Mouse (Mus musculus) MEL (cell line): ENCODE measurements around the gene Hoxb4. TPM values are rescaled to one million over a fixed set of nuclear protein-coding genes. Genes with fewer than 3 reads are reported as not detected.

Source experiments
- DNase-seq: peaks from one replicate; pipeline ENCODE4 v3.0.0; 2011; ENCODE audit warnings: low read depth, low spot score
- H3K27ac ChIP-seq: 2 replicates; pipeline ENCODE4 v1.5.1; 2012; ENCODE audit warnings: low read depth, mild to moderate bottlenecking, control low read depth, low read length, moderate library complexity; ENCODE audit not compliant: control insufficient read depth
- H3K27me3 ChIP-seq, 2 experiments: fragments of 150-350 bp in 1 of 2; sonication (generic) in 1 of 2; 2 replicates each; pipeline ENCODE4 v1.6.1; 2012; ENCODE audit warnings: low read length in 2 of 2, mild to moderate bottlenecking in 2 of 2, improper control_type of control experiment in 1 of 2, moderate library complexity in 1 of 2; ENCODE audit not compliant: insufficient read depth in 2 of 2, control insufficient read depth in 1 of 2
- H3K36me3 ChIP-seq, 2 experiments: 2 replicates each; pipeline ENCODE4 v1.6.1; 2012 to 2014; ENCODE audit warnings: low read length in 2 of 2, improper control_type of control experiment in 1 of 2, inconsistent platforms in 1 of 2, mild to moderate bottlenecking in 1 of 2; ENCODE audit not compliant: insufficient read depth in 2 of 2, control insufficient read depth in 1 of 2
- H3K4me1 ChIP-seq, 2 experiments: fragments of 150-350 bp in 1 of 2; sonication (generic) in 1 of 2; 2 replicates each; pipeline ENCODE4 v1.6.1; 2012; ENCODE audit warnings: low read length in 2 of 2, improper control_type of control experiment in 1 of 2, mild to moderate bottlenecking in 1 of 2; ENCODE audit not compliant: insufficient read depth in 2 of 2, control insufficient read depth in 1 of 2
- H3K4me3 ChIP-seq, 2 experiments: fragments of 150-350 bp in 1 of 2; sonication (generic) in 1 of 2; 2 replicates each; pipeline ENCODE4 v1.5.1; 2012; ENCODE audit warnings: low read depth in 2 of 2, low read length in 2 of 2, mild to moderate bottlenecking in 2 of 2, moderate library complexity in 2 of 2, control low read depth in 1 of 2, improper control_type of control experiment in 1 of 2; ENCODE audit not compliant: control insufficient read depth in 1 of 2, insufficient read depth in 1 of 2
- H3K79me2 ChIP-seq: 2 replicates; pipeline ENCODE4 v1.6.1; 2012; ENCODE audit warnings: mild to moderate bottlenecking, low read length, moderate library complexity; ENCODE audit not compliant: control insufficient read depth, poor library complexity, insufficient read depth
- H3K9ac ChIP-seq: 2 replicates; pipeline ENCODE4 v1.6.1; 2012; ENCODE audit warnings: low read depth, mild to moderate bottlenecking, control low read depth, low read length, moderate library complexity; ENCODE audit not compliant: control insufficient read depth, poor library complexity, severe bottlenecking
- H3K9me3 ChIP-seq: fragments of 150-350 bp; sonication (generic); replicated peaks from 2 replicates; pipeline ENCODE4 v1.6.1; 2012; ENCODE audit warnings: mild to moderate bottlenecking, low read length, improper control_type of control experiment, moderate library complexity; ENCODE audit not compliant: insufficient read depth
- BHLHE40 ChIP-seq: IDR thresholded peaks from 2 replicates; pipeline ENCODE4 v1.6.1; 2012; ENCODE audit warnings: low read depth, mild to moderate bottlenecking, inconsistent platforms, low read length, improper control_type of control experiment, borderline replicate concordance
- CHD1 ChIP-seq: IDR thresholded peaks from 2 replicates; pipeline ENCODE4 v1.6.1; 2012; ENCODE audit warnings: low read depth, mild to moderate bottlenecking, inconsistent platforms, low read length, improper control_type of control experiment
- CTCF ChIP-seq, 3 experiments: IDR thresholded peaks in 2 of 3; conservative IDR thresholded peaks in 1 of 3; 2 replicates each; pipeline ENCODE4 v1.5.1; 2011 to 2012; ENCODE audit warnings: low read length in 3 of 3, low read depth in 2 of 3, mild to moderate bottlenecking in 2 of 3, improper control_type of control experiment in 1 of 3, inconsistent platforms in 1 of 3, mixed read lengths in 1 of 3, moderate library complexity in 1 of 3; ENCODE audit not compliant: control insufficient read depth in 1 of 3, insufficient read depth in 1 of 3, poor library complexity in 1 of 3, severe bottlenecking in 1 of 3
- E2F4 ChIP-seq: IDR thresholded peaks from 2 replicates; pipeline ENCODE4 v1.6.1; 2011; ENCODE audit warnings: low read depth, low read length, improper control_type of control experiment, borderline replicate concordance
- ELF1 ChIP-seq: IDR thresholded peaks from 2 replicates; pipeline ENCODE4 v1.6.1; 2014; ENCODE audit warnings: low read depth, mild to moderate bottlenecking, inconsistent platforms, low read length, improper control_type of control experiment, moderate library complexity
- GATA1 ChIP-seq: IDR thresholded peaks from 2 replicates; pipeline ENCODE4 v1.6.1; 2011; ENCODE audit warnings: low read depth, low read length, improper control_type of control experiment
- HCFC1 ChIP-seq: IDR thresholded peaks from 2 replicates; pipeline ENCODE4 v1.6.1; 2012; ENCODE audit warnings: low read depth, mild to moderate bottlenecking, inconsistent platforms, low read length, improper control_type of control experiment, moderate library complexity
- MAFK ChIP-seq: IDR thresholded peaks from 2 replicates; pipeline ENCODE4 v1.6.1; 2011; ENCODE audit warnings: low read depth, mild to moderate bottlenecking, low read length, improper control_type of control experiment, borderline replicate concordance
- MAZ ChIP-seq: IDR thresholded peaks from 2 replicates; pipeline ENCODE4 v1.6.1; 2012; ENCODE audit warnings: low read depth, mild to moderate bottlenecking, inconsistent platforms, low read length, improper control_type of control experiment
- MXI1 ChIP-seq: IDR thresholded peaks from 2 replicates; pipeline ENCODE4 v1.6.1; 2011; ENCODE audit warnings: mild to moderate bottlenecking, low read depth, low read length, improper control_type of control experiment
- MYC ChIP-seq: IDR thresholded peaks from 2 replicates; pipeline ENCODE4 v1.6.1; 2011; ENCODE audit warnings: low read depth, mild to moderate bottlenecking, low read length, improper control_type of control experiment, moderate library complexity
- NELFE ChIP-seq: IDR thresholded peaks from 2 replicates; pipeline ENCODE4 v1.6.1; 2011; ENCODE audit warnings: low read depth, low read length, improper control_type of control experiment
- POLR2A ChIP-seq, 2 experiments: IDR thresholded peaks; 2 replicates each; pipeline ENCODE4 v1.6.1; 2011 to 2012; ENCODE audit warnings: low read length in 2 of 2, mild to moderate bottlenecking in 2 of 2, control low read depth in 1 of 2, improper control_type of control experiment in 1 of 2, low read depth in 1 of 2, moderate library complexity in 1 of 2; ENCODE audit not compliant: control insufficient read depth in 1 of 2, insufficient read depth in 1 of 2, poor library complexity in 1 of 2
- RAD21 ChIP-seq: IDR thresholded peaks from 2 replicates; pipeline ENCODE4 v1.6.1; 2011; ENCODE audit warnings: mild to moderate bottlenecking, low read depth, low read length, improper control_type of control experiment
- SIN3A ChIP-seq: IDR thresholded peaks from 2 replicates; pipeline ENCODE4 v1.6.1; 2012; ENCODE audit warnings: low read length, improper control_type of control experiment, inconsistent platforms
- TBP ChIP-seq: IDR thresholded peaks from 2 replicates; pipeline ENCODE4 v1.8.0; 2011; ENCODE audit warnings: low read depth, low read length, improper control_type of control experiment
- ZKSCAN1 ChIP-seq: IDR thresholded peaks from 2 replicates; pipeline ENCODE4 v1.6.1; 2012; ENCODE audit warnings: low read depth, mild to moderate bottlenecking, inconsistent platforms, low read length, improper control_type of control experiment, moderate library complexity
- ZNF384 ChIP-seq: IDR thresholded peaks from 2 replicates; pipeline ENCODE4 v1.6.1; 2012; ENCODE audit warnings: low read depth, mild to moderate bottlenecking, inconsistent platforms, low read length, improper control_type of control experiment
- polyA plus RNA-seq, 2 experiments: library from polyadenylated mRNA; stranded (reverse) in 1 of 2; unstranded in 1 of 2; fragments of >175 nt in 1 of 2; fragments of >200 nt in 1 of 2; gene quantifications; 2 replicates each; pipeline versions ENCODE4 v1.2.1 to v1.2.4; 2012; ENCODE audit warnings: low replicate concordance in 2 of 2, low read depth in 1 of 2; ENCODE audit not compliant: insufficient read length in 2 of 2, insufficient read depth in 1 of 2, missing spikeins in 1 of 2
- total RNA-seq: library from RNA; depleted of rRNA; stranded (reverse); fragments of 300-350 nt; gene quantifications from 2 replicates; pipeline ENCODE4 v1.2.3, GENCODE M21; 2012

Gene Hoxb4
- total and polyA plus RNA-seq, 3 experiments: not detected

GRCm38 (mm10) chr11:96325747-96326212 is 7.7 kb downstream of the Hoxb4 start:
- H3K9me3 ChIP-seq: no peaks in the 10 kb centered on the region
- H3K36me3 ChIP-seq: no peaks in the 10 kb centered on the region
- no peaks in the 10 kb centered on the region for H3K4me1 ChIP-seq
- no peak overlapping the region for H3K9ac ChIP-seq
- DNase-seq: no peak
- peaks cover 7 to 9% of the 10 kb centered on the region in 2 experiments for H3K27me3 ChIP-seq
- no peak overlapping the region for H3K27ac ChIP-seq
- no peak for TF ChIP-seq MXI1
- H3K79me2 ChIP-seq: no peaks in the 10 kb centered on the region
- no peak overlapping the region for H3K4me3 ChIP-seq

- no peaks in the 10 kb centered on the region for H3K36me3 ChIP-seq
- H3K9ac ChIP-seq: no peak overlapping the region
- DNase-seq: no peak
- H3K27me3 ChIP-seq: peaks cover 7 to 9% of the 10 kb centered on the region in 2 experiments
- H3K9me3 ChIP-seq: no peaks in the 10 kb centered on the region
- no peak overlapping the region for H3K27ac ChIP-seq
- H3K4me1 ChIP-seq: no peaks in the 10 kb centered on the region
- no peaks in the 10 kb centered on the region for H3K79me2 ChIP-seq
- TF ChIP-seq TBP: no peak
- no peak for TF ChIP-seq HCFC1
- no peak for TF ChIP-seq MXI1
- no peak overlapping the region for H3K4me3 ChIP-seq
Observed at GRCm38 (mm10) chr11:96326705-96327104, 8.6 kb downstream of the Hoxb4 start.

GRCm38 (mm10) chr11:96327122-96327521 is 9.1 kb downstream of the Hoxb4 start:
- Histone ChIP-seq H3K9me3 (no peaks in the 10 kb centered on the region), H3K79me2 (no peaks in the 10 kb centered on the region), H3K9ac (no peak overlapping the region), H3K4me1 (no peaks in the 10 kb centered on the region), H3K36me3 (no peaks in the 10 kb centered on the region), H3K27ac (no peak overlapping the region), H3K27me3 (peaks cover 7 to 9% of the 10 kb centered on the region in 2 experiments), H3K4me3 (no peak overlapping the region)
- DNase-seq: no peak
- TF ChIP-seq MXI1 (no peak), E2F4 (no peak), ZNF384 (no peak), MAFK (no peak), ZKSCAN1 (no peak), SIN3A (no peak), GATA1 (no peak), MYC (no peak), NELFE (no peak), RAD21 (no peak), ELF1 (no peak), CHD1 (no peak), CTCF (IDR thresholded peaks at IDR 0.05 in 2 of 3, conservative IDR thresholded peaks at IDR 0.05 in 1 of 3; ENCODE audit: control insufficient read depth in 1 of 3, insufficient read depth in 1 of 3, low read depth in 2 of 3, low read length in 3 of 3, poor library complexity in 1 of 3, severe bottlenecking in 1 of 3) (no peak), TBP (no peak), MAZ (no peak), BHLHE40 (no peak), POLR2A (IDR thresholded peaks at IDR 0.05; ENCODE audit: control insufficient read depth in 1 of 2, insufficient read depth in 1 of 2, low read depth in 1 of 2, low read length in 2 of 2, poor library complexity in 1 of 2) (no peak)
